Mouse (Mus musculus) fat pad, adult 2 months (tissue): ENCODE results near the gene Rfc5.
"Not testable (repeated sequence)": the region's sequence is repeated elsewhere in the genome, so short reads cannot be mapped to it uniquely, and the experiment has no call there.

Source experiments
- DNase-seq: peaks from one replicate; pipeline ENCODE4 v3.0.0-alpha.2; 2011; ENCODE audit warnings: low read depth, low spot score; ENCODE audit errors: extremely low read depth

The Rfc5 gene

DNA sequence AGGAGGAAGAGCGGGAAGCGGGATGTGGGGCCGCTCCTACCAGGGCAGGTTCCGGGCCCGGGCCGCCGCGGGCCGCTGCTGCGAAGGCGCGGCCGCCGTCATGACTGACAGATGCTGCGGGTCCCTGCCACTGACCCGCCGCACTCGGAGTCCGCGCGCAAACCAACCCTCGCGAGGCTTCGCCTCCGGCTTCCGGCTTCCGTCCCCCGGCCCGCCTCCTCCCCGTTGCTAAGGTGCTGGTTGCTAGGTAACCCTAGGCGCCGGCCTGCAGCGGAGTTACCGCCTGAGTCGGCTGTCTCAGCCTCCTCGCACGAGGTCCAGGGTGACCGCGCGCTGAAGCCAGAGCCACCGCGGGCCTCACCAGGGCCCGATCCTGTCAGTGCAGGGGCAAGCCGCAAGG, at the start of gene Rfc5:
Rfc5 (minus strand) TSS at position 171 of the 400 bp plus-strand sequence.
- no peak for DNase-seq

DNA sequence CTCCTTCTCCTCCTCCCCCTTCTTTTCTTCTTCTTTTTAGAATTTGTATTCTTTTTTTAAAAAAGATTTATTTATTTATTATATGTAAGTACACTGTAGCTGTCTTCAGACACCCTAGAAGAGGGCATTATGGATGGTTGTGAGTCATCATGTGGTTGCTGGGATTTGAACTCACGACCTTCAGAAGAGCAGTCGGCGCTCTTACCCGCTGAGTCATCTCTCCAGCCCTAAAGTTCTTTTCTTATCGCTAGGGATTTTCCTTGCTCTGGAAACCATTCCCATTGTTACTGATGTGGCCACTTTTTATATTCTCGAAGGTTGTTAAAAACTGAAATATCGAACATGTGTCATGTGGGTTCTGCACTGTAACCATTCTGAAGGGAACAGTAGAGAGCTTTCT, 44.7 kb upstream of the Rfc5 start:
- not testable (repeated sequence) for DNase-seq

DNA sequence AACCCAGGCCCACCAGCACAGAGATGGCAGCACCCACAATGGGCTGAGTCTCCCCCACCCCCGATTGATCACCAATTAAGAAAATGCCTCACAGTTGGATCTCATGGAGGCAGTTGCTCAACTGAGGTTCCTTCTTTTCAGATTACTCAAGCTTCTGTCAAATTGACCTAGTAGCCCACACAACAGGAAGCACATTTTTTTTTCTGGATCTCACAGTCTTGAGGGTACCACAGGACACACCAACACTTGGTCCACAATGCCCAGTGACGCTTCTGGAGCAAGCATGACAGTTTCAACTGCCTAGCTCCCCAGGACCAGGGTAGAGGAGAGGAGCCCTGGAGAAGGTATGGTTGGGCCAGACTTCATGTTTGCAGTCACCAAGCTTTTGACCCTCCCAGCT, 28.6 kb upstream of the Rfc5 start:
- no peak for DNase-seq

GRCm38 (mm10) chr5:117415011-117415912, 26.4 kb upstream of the Rfc5 start:
- DNase-seq: no peak

GRCm38 (mm10) chr5:117414611-117415010, 25.8 kb upstream of the Rfc5 start:
- DNase-seq: no peak

DNA sequence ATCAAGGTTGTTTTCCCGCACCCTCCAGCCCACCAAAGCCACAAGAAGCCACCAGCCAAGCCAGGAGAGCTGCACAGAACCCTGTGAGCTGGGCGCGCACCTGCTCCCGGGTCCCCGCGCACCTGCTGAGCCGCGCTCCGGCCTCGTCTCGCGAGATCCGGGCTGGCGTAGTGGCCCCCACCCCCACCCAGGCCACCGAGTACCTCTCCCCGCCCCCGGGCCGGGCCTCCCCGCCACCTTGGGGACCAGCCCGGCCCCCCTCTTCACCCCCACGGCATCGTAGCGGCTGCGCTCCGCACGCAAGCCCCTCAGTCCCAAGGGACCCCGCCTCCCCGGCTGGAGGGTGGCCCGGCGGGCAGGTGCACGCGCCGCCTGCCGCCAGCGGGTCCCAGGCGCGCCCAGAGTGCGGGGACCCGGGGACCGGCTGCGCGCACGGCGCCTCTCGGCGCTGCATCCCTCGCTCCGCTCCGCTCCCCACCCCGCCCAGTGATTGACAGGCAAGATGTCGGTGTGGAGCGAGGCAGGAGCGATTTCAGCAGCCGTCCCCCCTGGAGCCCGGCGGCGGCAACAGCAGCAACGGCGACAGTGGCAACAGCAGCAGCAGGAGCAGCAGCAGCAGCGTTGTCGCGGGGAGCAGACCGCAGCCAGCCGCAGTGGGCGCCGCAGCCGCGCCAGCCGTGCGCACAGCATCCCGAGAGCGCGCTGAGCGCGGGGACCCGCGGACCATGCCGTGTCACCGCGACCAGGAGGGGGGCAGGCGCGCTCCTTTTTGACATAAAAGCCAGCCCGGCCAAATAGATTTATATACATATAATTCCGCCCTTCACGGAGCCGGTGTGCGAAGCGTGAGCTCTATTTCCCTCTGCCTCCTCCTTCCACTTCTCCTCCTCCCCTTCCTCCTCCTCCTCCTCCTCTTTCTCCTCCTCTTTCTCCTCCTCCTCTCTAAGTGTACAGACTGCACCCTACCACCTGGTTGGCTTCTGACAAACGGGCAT, 25.0 kb upstream of the Rfc5 start, which contains the start of gene Ksr2:
Ksr2 (plus strand) TSS at position 494 of the 995 bp plus-strand sequence.
- DNase-seq: no peak

GRCm38 (mm10) chr5:117409369-117409768, 20.5 kb upstream of the Rfc5 start:
- DNase-seq: no peak

- no peak for DNase-seq
Observed at GRCm38 (mm10) chr5:117408216-117408615, 19.4 kb upstream of the Rfc5 start.

- not testable (repeated sequence) for DNase-seq
Observed at GRCm38 (mm10) chr5:117404671-117405070, 15.8 kb upstream of the Rfc5 start.

DNA sequence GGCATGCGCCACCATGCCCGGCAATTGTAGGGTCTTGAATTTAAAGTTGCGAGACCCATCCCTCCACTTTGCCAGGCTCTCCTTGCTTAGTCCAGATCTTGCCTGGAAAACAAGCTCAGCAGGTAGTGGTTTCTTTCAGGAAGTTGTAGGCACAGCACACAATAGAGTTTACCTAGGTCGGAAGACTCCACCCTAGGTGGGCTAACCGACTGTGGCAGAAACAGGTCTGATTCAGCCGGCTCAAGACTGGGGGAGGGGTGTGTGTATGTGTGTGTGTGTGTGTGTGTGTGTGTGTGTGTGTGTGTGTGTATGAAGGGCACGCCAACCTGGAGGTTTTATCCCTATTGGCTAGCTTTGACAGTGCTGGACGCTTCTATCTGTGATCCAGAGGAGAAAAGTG, 14.8 kb upstream of the Rfc5 start:
- no peak for DNase-seq

DNA sequence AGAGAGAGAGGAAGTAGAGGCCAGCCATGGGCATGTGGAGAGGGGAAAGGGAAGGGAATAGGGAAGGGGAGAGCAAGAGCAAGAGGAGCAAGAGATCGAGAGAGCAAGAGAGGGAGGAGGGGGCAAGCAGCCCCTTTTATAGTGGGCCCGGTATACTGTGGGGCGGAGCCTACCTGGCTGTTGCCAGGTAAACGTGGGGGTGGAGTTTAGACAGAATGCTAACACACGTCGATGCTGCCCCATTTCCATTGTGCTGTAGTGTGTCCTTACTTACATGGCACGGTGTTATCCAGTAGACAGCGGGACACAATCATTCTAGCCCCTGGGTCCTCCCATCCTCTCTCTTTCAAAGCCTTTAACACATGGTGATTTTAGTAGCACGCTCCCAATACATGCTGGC, 10.4 kb upstream of the Rfc5 start:
- DNase-seq: no peak

DNA sequence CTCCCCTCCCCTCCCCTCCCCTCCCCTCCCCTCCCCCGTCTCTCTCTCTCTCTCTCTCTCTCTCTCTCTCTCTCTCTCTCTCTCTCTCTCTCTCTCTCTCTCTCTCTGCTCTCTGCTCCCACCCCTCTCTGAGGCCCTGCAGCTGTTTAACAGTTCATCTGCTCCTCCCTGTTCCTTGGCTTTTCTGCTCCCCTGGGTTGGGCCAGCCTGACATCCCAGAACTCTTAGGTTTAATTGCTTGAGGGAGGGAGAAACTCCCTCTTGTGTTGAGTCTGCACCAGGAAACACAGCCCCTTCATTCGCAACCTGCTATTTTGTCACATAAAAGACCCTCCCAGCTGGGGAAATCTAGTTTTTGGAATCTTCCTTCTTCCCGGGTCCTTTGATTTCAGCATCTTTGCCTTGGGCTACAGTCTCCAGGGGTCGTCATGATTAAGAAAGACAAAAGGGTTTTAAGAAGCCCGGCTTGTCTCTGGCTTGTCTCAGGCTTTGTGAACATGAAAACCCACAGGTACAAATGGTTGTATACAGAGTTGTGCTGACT, 9.2 kb upstream of the Rfc5 start:
- no peak for DNase-seq

DNA sequence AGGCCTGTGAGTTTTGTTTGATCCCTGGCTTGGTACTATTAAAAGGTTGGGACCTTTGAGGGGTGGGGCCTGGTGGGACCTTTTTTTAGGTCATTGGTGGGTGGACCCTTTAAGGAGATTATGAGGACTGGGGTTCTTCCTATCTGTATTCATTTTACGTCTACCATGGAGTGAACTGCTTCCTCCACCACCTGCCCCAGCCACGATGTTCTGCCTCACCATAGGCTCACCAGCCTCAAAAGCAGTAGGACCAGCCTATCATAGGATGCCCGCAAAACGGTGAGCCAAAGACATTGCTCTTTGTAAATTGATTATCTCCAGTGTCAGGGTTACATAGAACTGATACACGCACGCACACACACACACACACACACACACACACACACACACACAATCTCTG, 8.5 kb upstream of the Rfc5 start:
- no peak for DNase-seq

DNA sequence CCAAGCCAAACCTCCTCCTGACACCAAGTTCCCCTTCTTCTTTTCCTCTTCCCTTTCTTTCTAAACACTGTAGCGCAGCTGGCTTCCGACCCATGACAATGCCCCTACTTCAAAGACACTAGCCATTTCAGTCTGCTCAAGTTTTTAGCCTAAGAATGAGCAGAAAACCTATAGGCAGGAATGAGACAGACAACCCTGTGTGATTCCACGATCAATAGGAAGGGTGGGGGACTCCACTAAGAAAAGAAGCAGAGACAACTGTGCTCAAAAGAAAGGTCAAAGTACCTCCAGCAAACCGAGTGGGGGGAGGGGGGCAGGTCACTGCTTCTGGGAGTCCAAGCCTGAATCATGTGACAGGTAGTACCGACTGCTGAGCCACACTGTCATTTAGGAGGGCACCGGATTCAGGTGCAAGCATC, 7.8 kb upstream of the Rfc5 start:
- no peak for DNase-seq

- DNase-seq: no peak
Observed at GRCm38 (mm10) chr5:117395834-117396233, 7.0 kb upstream of the Rfc5 start.

DNA sequence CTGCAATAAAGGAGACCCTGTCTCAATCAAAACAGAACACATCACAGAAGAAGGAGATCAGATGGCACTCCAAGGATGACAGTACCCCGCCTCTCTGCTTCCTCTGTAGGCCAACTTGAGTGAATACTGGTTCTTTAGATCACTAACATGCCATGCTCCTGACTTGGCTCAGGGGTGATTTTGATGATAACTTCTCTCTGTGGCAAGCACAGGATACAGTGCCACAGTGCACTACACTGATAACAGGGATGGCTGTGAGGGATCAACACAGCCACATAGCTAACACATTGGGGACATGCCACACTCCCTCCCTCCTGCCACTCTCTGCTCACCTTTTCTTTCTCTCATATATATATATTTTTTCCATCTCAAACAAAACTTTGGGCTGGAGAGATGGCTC, 2.0 kb upstream of the Rfc5 start:
- no peak for DNase-seq

DNA sequence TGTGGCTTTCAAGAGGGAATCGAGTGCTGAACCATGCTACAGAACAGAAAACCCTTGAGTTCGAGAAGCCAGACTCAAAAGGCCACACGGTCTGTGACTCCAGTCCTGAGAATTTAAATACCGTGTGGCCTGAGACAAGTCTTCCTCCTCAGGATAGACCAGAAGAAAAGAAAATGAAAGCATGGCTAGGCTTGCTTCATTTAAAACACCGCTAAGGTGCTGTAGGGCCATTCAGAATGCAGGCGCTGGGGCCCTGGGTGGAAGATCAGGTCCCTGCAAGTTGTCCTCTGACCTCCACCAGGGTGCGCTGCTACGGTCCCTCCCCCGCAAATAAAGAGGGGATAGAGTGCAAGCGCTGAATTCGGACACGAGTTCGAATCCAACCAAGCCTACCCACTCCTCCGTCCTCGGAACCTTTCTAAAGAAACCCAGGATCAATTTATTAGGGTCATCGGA, 523 bp downstream of the Rfc5 start:
- no peak for DNase-seq

- DNase-seq: no peak
Observed at GRCm38 (mm10) chr5:117383198-117383597, 5.6 kb downstream of the Rfc5 start.

- DNase-seq: no peak
Observed at GRCm38 (mm10) chr5:117381785-117382184, 7.1 kb downstream of the Rfc5 start.

GRCm38 (mm10) chr5:117380199-117380598, 8.6 kb downstream of the Rfc5 start:
- no peak for DNase-seq

GRCm38 (mm10) chr5:117377731-117378130, 11.1 kb downstream of the Rfc5 start:
- DNase-seq: not testable (repeated sequence)
